Mouse (Mus musculus): Measurements from ENCODE around the gene Lce1a2. TPM values are rescaled to one million over a fixed set of nuclear protein-coding genes. Genes with fewer than 3 reads are reported as not detected.
"Not testable (repeated sequence)": the region's sequence is repeated elsewhere in the genome, so short reads cannot be mapped to it uniquely, and the experiment has no call there.

Gene Lce1a2
- polyA plus RNA-seq (2014; fragmentation: Nextera tagmentation; extraction: Ambion mirVana) = not detected in 2 replicates

- no peaks in the 10 kb centered on the region for H3K36me3 ChIP-seq (ENCODE audit: control insufficient read depth, insufficient read depth, low read length)
- no peak for DNase-seq (ENCODE audit: low spot score)
- H3K4me3 ChIP-seq (ENCODE audit: low read depth, low read length) = no peak within 1 kb of the TSS
- H3K27me3 ChIP-seq (ENCODE audit: control insufficient read depth, insufficient read depth, low read length) = no peaks in the 10 kb centered on the region
- no peaks in the 10 kb centered on the region for H3K4me1 ChIP-seq (replicated peaks; ENCODE audit: control insufficient read depth, insufficient read depth, low read length)
- no peak for ATAC-seq (ENCODE audit: low FRiP score)
- no peaks in the 10 kb centered on the region for H3K9me3 ChIP-seq (ENCODE audit: control insufficient read depth, low read length)
- H3K27ac ChIP-seq (ENCODE audit: low read depth, low read length) = no peak within 1 kb of the TSS
- no peak within 1 kb of the TSS for H3K9ac ChIP-seq (ENCODE audit: low read depth, low read length)
- H3K4me2 ChIP-seq (replicated peaks; ENCODE audit: low read depth, low read length) = no peak within 1 kb of the TSS
These were observed at the start of gene Lce1a2 for GRCm38 (mm10) chr3:92670215-92670614. Gene Lce1a2, minus strand, starts transcription at chr3:92670315.

- Histone ChIP-seq H3K36me3 (ENCODE audit: control insufficient read depth, insufficient read depth, low read length) (no peaks in the 10 kb centered on the region), H3K27ac (ENCODE audit: low read depth, low read length) (no peak overlapping the region), H3K9me3 (ENCODE audit: control insufficient read depth, low read length) (no peaks in the 10 kb centered on the region), H3K4me3 (ENCODE audit: low read depth, low read length) (no peak overlapping the region), H3K4me2 (replicated peaks; ENCODE audit: low read depth, low read length) (no peak overlapping the region), H3K27me3 (ENCODE audit: control insufficient read depth, insufficient read depth, low read length) (no peaks in the 10 kb centered on the region), H3K9ac (ENCODE audit: low read depth, low read length) (no peak overlapping the region), H3K4me1 (replicated peaks; ENCODE audit: control insufficient read depth, insufficient read depth, low read length) (no peaks in the 10 kb centered on the region)
- ATAC-seq (ENCODE audit: low FRiP score) (no peak), DNase-seq (ENCODE audit: low spot score) (no peak)
These were observed 45.0 kb upstream of the Lce1a2 start for GRCm38 (mm10) chr3:92715122-92715521.

GRCm38 (mm10) chr3:92708974-92709373 is 38.9 kb upstream of the Lce1a2 start, which contains the start of gene Lce1e:
Gene Lce1e, minus strand, starts transcription at chr3:92709074.
- Histone ChIP-seq H3K4me1 (replicated peaks; ENCODE audit: control insufficient read depth, insufficient read depth, low read length) (no peaks in the 10 kb centered on the region), H3K9me3 (ENCODE audit: control insufficient read depth, low read length) (no peaks in the 10 kb centered on the region), H3K27ac (ENCODE audit: low read depth, low read length) (no peak within 1 kb of the TSS), H3K27me3 (ENCODE audit: control insufficient read depth, insufficient read depth, low read length) (no peaks in the 10 kb centered on the region), H3K4me2 (replicated peaks; ENCODE audit: low read depth, low read length) (no peak within 1 kb of the TSS), H3K4me3 (ENCODE audit: low read depth, low read length) (no peak within 1 kb of the TSS), H3K9ac (ENCODE audit: low read depth, low read length) (no peak within 1 kb of the TSS), H3K36me3 (ENCODE audit: control insufficient read depth, insufficient read depth, low read length) (no peaks in the 10 kb centered on the region)
- no peak for DNase-seq (ENCODE audit: low spot score)
- no peak for ATAC-seq (ENCODE audit: low FRiP score)
- WGBS = 85% methylated on average over 2 of the region's 2 CpGs

- no peaks in the 10 kb centered on the region for H3K4me1 ChIP-seq (replicated peaks; ENCODE audit: control insufficient read depth, insufficient read depth, low read length)
- 0% methylated on average over 1 of the region's 1 CpGs for WGBS
- no peak overlapping the region for H3K9ac ChIP-seq (ENCODE audit: low read depth, low read length)
- H3K9me3 ChIP-seq (ENCODE audit: control insufficient read depth, low read length) = no peaks in the 10 kb centered on the region
- no peak overlapping the region for H3K4me2 ChIP-seq (replicated peaks; ENCODE audit: low read depth, low read length)
- no peaks in the 10 kb centered on the region for H3K36me3 ChIP-seq (ENCODE audit: control insufficient read depth, insufficient read depth, low read length)
- no peaks in the 10 kb centered on the region for H3K27me3 ChIP-seq (ENCODE audit: control insufficient read depth, insufficient read depth, low read length)
- H3K27ac ChIP-seq (ENCODE audit: low read depth, low read length) = no peak overlapping the region
- ATAC-seq (ENCODE audit: low FRiP score) (no peak), DNase-seq (ENCODE audit: low spot score) (no peak)
- no peak overlapping the region for H3K4me3 ChIP-seq (ENCODE audit: low read depth, low read length)
These were observed 24.5 kb upstream of the Lce1a2 start for GRCm38 (mm10) chr3:92694613-92695012.

GRCm38 (mm10) chr3:92691688-92692087 is 21.6 kb upstream of the Lce1a2 start:
- H3K27ac ChIP-seq (ENCODE audit: low read depth, low read length) = no peak overlapping the region
- no peaks in the 10 kb centered on the region for H3K9me3 ChIP-seq (ENCODE audit: control insufficient read depth, low read length)
- no peak overlapping the region for H3K4me2 ChIP-seq (replicated peaks; ENCODE audit: low read depth, low read length)
- no peak overlapping the region for H3K9ac ChIP-seq (ENCODE audit: low read depth, low read length)
- H3K36me3 ChIP-seq (ENCODE audit: control insufficient read depth, insufficient read depth, low read length) = no peaks in the 10 kb centered on the region
- DNase-seq (ENCODE audit: low spot score) = no peak
- ATAC-seq (ENCODE audit: low FRiP score) = no peak
- H3K27me3 ChIP-seq (ENCODE audit: control insufficient read depth, insufficient read depth, low read length) = no peaks in the 10 kb centered on the region
- no peaks in the 10 kb centered on the region for H3K4me1 ChIP-seq (replicated peaks; ENCODE audit: control insufficient read depth, insufficient read depth, low read length)
- H3K4me3 ChIP-seq (ENCODE audit: low read depth, low read length) = no peak overlapping the region

GRCm38 (mm10) chr3:92689154-92689553 is 19.0 kb upstream of the Lce1a2 start:
- not testable (repeated sequence) for ATAC-seq (ENCODE audit: low FRiP score); H3K4me1 ChIP-seq (replicated peaks; ENCODE audit: control insufficient read depth, insufficient read depth, low read length); H3K9ac ChIP-seq (ENCODE audit: low read depth, low read length); DNase-seq (ENCODE audit: low spot score); H3K4me3 ChIP-seq (ENCODE audit: low read depth, low read length); H3K36me3 ChIP-seq (ENCODE audit: control insufficient read depth, insufficient read depth, low read length); H3K9me3 ChIP-seq (ENCODE audit: control insufficient read depth, low read length); H3K4me2 ChIP-seq (replicated peaks; ENCODE audit: low read depth, low read length); H3K27me3 ChIP-seq (ENCODE audit: control insufficient read depth, insufficient read depth, low read length); H3K27ac ChIP-seq (ENCODE audit: low read depth, low read length)
- WGBS = 75% methylated on average over 16 of the region's 16 CpGs

GRCm38 (mm10) chr3:92687110-92687509 is 17.0 kb upstream of the Lce1a2 start, which contains the start of gene Lce1d:
Gene Lce1d, minus strand, starts transcription at chr3:92687210.
- Histone ChIP-seq H3K9me3 (ENCODE audit: control insufficient read depth, low read length) (no peaks in the 10 kb centered on the region), H3K4me2 (replicated peaks; ENCODE audit: low read depth, low read length) (no peak within 1 kb of the TSS), H3K4me1 (replicated peaks; ENCODE audit: control insufficient read depth, insufficient read depth, low read length) (no peaks in the 10 kb centered on the region), H3K27ac (ENCODE audit: low read depth, low read length) (no peak within 1 kb of the TSS), H3K9ac (ENCODE audit: low read depth, low read length) (no peak within 1 kb of the TSS), H3K36me3 (ENCODE audit: control insufficient read depth, insufficient read depth, low read length) (no peaks in the 10 kb centered on the region), H3K27me3 (ENCODE audit: control insufficient read depth, insufficient read depth, low read length) (no peaks in the 10 kb centered on the region), H3K4me3 (ENCODE audit: low read depth, low read length) (no peak within 1 kb of the TSS)
- ATAC-seq (ENCODE audit: low FRiP score) (no peak), DNase-seq (ENCODE audit: low spot score) (no peak)
- WGBS = 63% methylated on average over 2 of the region's 2 CpGs

- Histone ChIP-seq H3K27ac (ENCODE audit: low read depth, low read length) (no peak within 1 kb of the TSS), H3K4me2 (replicated peaks; ENCODE audit: low read depth, low read length) (no peak within 1 kb of the TSS), H3K4me3 (ENCODE audit: low read depth, low read length) (no peak within 1 kb of the TSS), H3K9me3 (ENCODE audit: control insufficient read depth, low read length) (no peaks in the 10 kb centered on the region), H3K27me3 (ENCODE audit: control insufficient read depth, insufficient read depth, low read length) (no peaks in the 10 kb centered on the region), H3K9ac (ENCODE audit: low read depth, low read length) (no peak within 1 kb of the TSS), H3K4me1 (replicated peaks; ENCODE audit: control insufficient read depth, insufficient read depth, low read length) (no peaks in the 10 kb centered on the region), H3K36me3 (ENCODE audit: control insufficient read depth, insufficient read depth, low read length) (no peaks in the 10 kb centered on the region)
- DNase-seq (ENCODE audit: low spot score) (no peak), ATAC-seq (ENCODE audit: low FRiP score) (no peak)
- whole genome bisulfite sequencing = 92% methylated on average over 4 of the region's 4 CpGs
These were observed 8.8 kb upstream of the Lce1a2 start, which contains the start of gene Lce1c for GRCm38 (mm10) chr3:92678947-92679346. Gene Lce1c, plus strand, starts transcription at chr3:92679247.

GRCm38 (mm10) chr3:92656826-92657225 is 13.3 kb downstream of the Lce1a2 start, which contains the start of gene Lce1b:
Gene Lce1b, minus strand, starts transcription at chr3:92656926.
- H3K36me3 ChIP-seq (ENCODE audit: control insufficient read depth, insufficient read depth, low read length) = no peaks in the 10 kb centered on the region
- no peaks in the 10 kb centered on the region for H3K4me1 ChIP-seq (replicated peaks; ENCODE audit: control insufficient read depth, insufficient read depth, low read length)
- ATAC-seq (ENCODE audit: low FRiP score) (no peak), DNase-seq (ENCODE audit: low spot score) (no peak)
- no peaks in the 10 kb centered on the region for H3K9me3 ChIP-seq (ENCODE audit: control insufficient read depth, low read length)
- H3K9ac ChIP-seq (ENCODE audit: low read depth, low read length) = no peak within 1 kb of the TSS
- no peaks in the 10 kb centered on the region for H3K27me3 ChIP-seq (ENCODE audit: control insufficient read depth, insufficient read depth, low read length)
- no peak within 1 kb of the TSS for H3K27ac ChIP-seq (ENCODE audit: low read depth, low read length)
- H3K4me3 ChIP-seq (ENCODE audit: low read depth, low read length) = no peak within 1 kb of the TSS
- no peak within 1 kb of the TSS for H3K4me2 ChIP-seq (replicated peaks; ENCODE audit: low read depth, low read length)
